Mouse (Mus musculus): ENCODE data around the gene Fnip2.
A peak's percentile ranks its signal among the peaks of the same experiment; 100 is the strongest.
"Not testable (repeated sequence)": the region's sequence is repeated elsewhere in the genome, so short reads cannot be mapped to it uniquely, and the experiment has no call there.

Fnip2 gene

GRCm38 (mm10) chr3:79567703-79568362 is at the start of gene Fnip2:
Fnip2 (minus strand) TSS chr3:79567796.
- DNase-seq (ENCODE audit: low spot score) = peak; percentile 93

- no peak for DNase-seq (ENCODE audit: low spot score)
Observed at GRCm38 (mm10) chr3:79609886-79610285, 42.3 kb upstream of the Fnip2 start.

- no peak for DNase-seq (ENCODE audit: low spot score)
Observed at GRCm38 (mm10) chr3:79595468-79595867, 27.9 kb upstream of the Fnip2 start.

- no peak for DNase-seq (ENCODE audit: low spot score)
Observed at GRCm38 (mm10) chr3:79591793-79592471, 24.3 kb upstream of the Fnip2 start.

- peak; percentile 93 for DNase-seq (ENCODE audit: low spot score)
Observed at GRCm38 (mm10) chr3:79590863-79591792, 23.5 kb upstream of the Fnip2 start, which contains the start of gene Ppid. Ppid (plus strand) TSS chr3:79591342.

GRCm38 (mm10) chr3:79589671-79590070 is 22.1 kb upstream of the Fnip2 start:
- DNase-seq (ENCODE audit: low spot score) = no peak

- DNase-seq (ENCODE audit: low spot score) = peak; percentile 93
Observed at GRCm38 (mm10) chr3:79586804-79587203, 19.2 kb upstream of the Fnip2 start.

GRCm38 (mm10) chr3:79579891-79580575 is 12.4 kb upstream of the Fnip2 start:
- DNase-seq (ENCODE audit: low spot score) = no peak

GRCm38 (mm10) chr3:79578164-79578563 is 10.6 kb upstream of the Fnip2 start:
- no peak for DNase-seq (ENCODE audit: low spot score)

- DNase-seq (ENCODE audit: low spot score) = no peak
Observed at GRCm38 (mm10) chr3:79577606-79578005, 10.0 kb upstream of the Fnip2 start.

- no peak for DNase-seq (ENCODE audit: low spot score)
Observed at GRCm38 (mm10) chr3:79576865-79577264, 9.3 kb upstream of the Fnip2 start.

- DNase-seq (ENCODE audit: low spot score) = no peak
Observed at GRCm38 (mm10) chr3:79576468-79576816, 8.8 kb upstream of the Fnip2 start.

- DNase-seq (ENCODE audit: low spot score) = no peak
Observed at GRCm38 (mm10) chr3:79575576-79576467, 8.2 kb upstream of the Fnip2 start.

GRCm38 (mm10) chr3:79574336-79574735 is 6.7 kb upstream of the Fnip2 start:
- DNase-seq (ENCODE audit: low spot score) = no peak

GRCm38 (mm10) chr3:79573376-79573775 is 5.8 kb upstream of the Fnip2 start:
- DNase-seq (ENCODE audit: low spot score) = not testable (repeated sequence)

- no peak for DNase-seq (ENCODE audit: low spot score)
Observed at GRCm38 (mm10) chr3:79572399-79572798, 4.8 kb upstream of the Fnip2 start.

GRCm38 (mm10) chr3:79569351-79569681 is 1.7 kb upstream of the Fnip2 start:
- DNase-seq (ENCODE audit: low spot score) = no peak

GRCm38 (mm10) chr3:79568629-79569350 is 1.2 kb upstream of the Fnip2 start:
- no peak for DNase-seq (ENCODE audit: low spot score)

- DNase-seq (ENCODE audit: low spot score) = peak; percentile 68
Observed at GRCm38 (mm10) chr3:79566716-79567691, 592 bp downstream of the Fnip2 start.
